Mouse (Mus musculus) intestine, postnatal 0 days (tissue): Measurements from ENCODE around the gene Nucb1. TPM values are rescaled to one million over a fixed set of nuclear protein-coding genes. Genes with fewer than 3 reads are reported as not detected.

ENCODE experiments used
- ATAC-seq: fragments of 200-750 bp; cut with Nextera tagmentation; 2 replicates; pipeline ENCODE4 v1.8.0; 2017; ENCODE audit warnings: mild to moderate bottlenecking, moderate TSS enrichment, moderate library complexity
- H3K27ac ChIP-seq: fragments of 300-500 bp; sonication (generic); 2 replicates; pipeline ENCODE4 v1.5.1; 2014; ENCODE audit warnings: mild to moderate bottlenecking, low read depth, low read length, moderate library complexity
- H3K27me3 ChIP-seq: fragments of 300-500 bp; sonication (generic); replicated peaks from 2 replicates; pipeline ENCODE4 v1.6.1; 2014; ENCODE audit warnings: low read length, mixed read lengths; ENCODE audit not compliant: control insufficient read depth, insufficient read depth
- H3K36me3 ChIP-seq: fragments of 300-500 bp; sonication (generic); 2 replicates; pipeline ENCODE4 v1.6.1; 2014; ENCODE audit warnings: mild to moderate bottlenecking, moderate library complexity; ENCODE audit not compliant: control insufficient read depth, insufficient read depth
- H3K4me1 ChIP-seq: fragments of 300-500 bp; sonication (generic); replicated peaks from 2 replicates; pipeline ENCODE4 v1.6.1; 2014; ENCODE audit warnings: antibody characterized with exemption, low read length, mixed read lengths; ENCODE audit not compliant: control insufficient read depth, insufficient read depth
- H3K4me2 ChIP-seq: fragments of 300-500 bp; sonication (generic); replicated peaks from 2 replicates; pipeline ENCODE4 v1.6.1; 2014; ENCODE audit warnings: low read depth, mild to moderate bottlenecking, moderate library complexity
- H3K4me3 ChIP-seq: fragments of 300-500 bp; sonication (generic); 2 replicates; pipeline ENCODE4 v1.5.1; 2014; ENCODE audit warnings: low read depth, low read length
- H3K9ac ChIP-seq: fragments of 300-500 bp; sonication (generic); 2 replicates; pipeline ENCODE4 v1.6.1; 2014; ENCODE audit warnings: mild to moderate bottlenecking, low read depth, low read length
- H3K9me3 ChIP-seq: fragments of 300-500 bp; sonication (generic); 2 replicates; pipeline ENCODE4 v1.6.1; 2016; ENCODE audit warnings: mixed run types; ENCODE audit not compliant: control insufficient read depth
- CTCF ChIP-seq: sonication (generic); IDR thresholded peaks from 2 replicates; pipeline ENCODE4 v1.5.1; 2016; ENCODE audit warnings: low read depth, mild to moderate bottlenecking, control low read depth, antibody characterized with exemption, moderate library complexity
- WGBS: fragments of 180-500 bp; shearing (Covaris S2); extraction: QIAGEN DNeasy Blood & Tissue Kit; methylation state at CpG from one replicate; pipeline ENCODE4 v1.1.7; 2014; 5-methylcytosine and 5-hydroxymethylcytosine counted together
- polyA plus RNA-seq: library from polyadenylated mRNA; unstranded; fragments of >200 nt; fragmentation: Nextera tagmentation; extraction: Ambion mirVana; gene quantifications from 2 replicates; pipeline ENCODE4 v1.2.1, GENCODE M21; 2015

Gene Nucb1
- polyA plus RNA-seq, 1 experiment from 2014 or later = 199 TPM

- H3K9me3 ChIP-seq = no peaks in the 10 kb centered on the region
- H3K9ac ChIP-seq = no peak overlapping the region
- no peaks in the 10 kb centered on the region for H3K27me3 ChIP-seq
- WGBS = 28% methylated on average over 16 of the region's 16 CpGs
- no peak for TF ChIP-seq CTCF
- no peak for ATAC-seq
- H3K4me3 ChIP-seq = no peak overlapping the region
- no peaks in the 10 kb centered on the region for H3K36me3 ChIP-seq
- H3K27ac ChIP-seq = no peak overlapping the region
- no peaks in the 10 kb centered on the region for H3K4me1 ChIP-seq
- H3K4me2 ChIP-seq = 0 out of 2 replicates have a peak overlapping the region, but pooled peaks have one; percentile 21
Observed at GRCm38 (mm10) chr7:45515436-45515835, 5.2 kb upstream of the Nucb1 start.

- Histone ChIP-seq H3K9ac (no peak overlapping the region), H3K27ac (no peak overlapping the region)
- no peak for ATAC-seq
Observed at GRCm38 (mm10) chr7:45514411-45514810, 4.2 kb upstream of the Nucb1 start.

DNA sequence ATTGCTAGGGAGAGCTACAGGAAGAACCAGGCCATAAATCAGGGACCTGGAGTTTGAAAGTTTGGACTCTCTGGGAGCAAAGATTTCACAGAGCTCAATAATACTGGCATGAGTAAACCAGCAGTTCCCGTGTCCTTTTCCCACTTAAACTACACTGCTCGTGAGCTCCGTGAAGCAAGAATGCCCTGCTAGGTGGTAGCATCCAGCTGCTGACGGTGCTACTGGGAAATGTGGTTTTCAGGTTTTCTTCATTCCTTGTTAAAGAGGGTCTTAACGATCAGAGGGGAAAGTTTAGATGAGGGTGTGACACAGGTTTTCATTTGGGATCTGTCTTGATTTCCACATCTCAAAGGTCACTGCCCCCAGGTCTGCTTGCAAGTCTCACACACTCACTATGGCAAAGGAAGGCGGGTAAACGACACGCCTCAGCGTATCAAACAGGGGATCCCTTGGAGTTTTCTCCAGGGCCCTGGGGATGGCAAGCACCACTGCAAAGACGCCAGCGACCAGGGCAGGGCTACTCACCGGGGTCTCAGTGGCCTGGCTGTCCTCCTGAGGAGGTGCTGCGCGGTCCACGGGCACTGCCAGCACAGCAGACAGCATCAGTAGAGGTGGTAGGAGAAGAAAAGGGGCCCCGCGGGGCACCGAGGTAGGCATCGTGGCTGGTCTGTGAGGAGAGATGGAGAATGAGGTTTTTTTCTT is 874 bp downstream of the Nucb1 start:
- H3K36me3 ChIP-seq = peaks cover 11% of the 10 kb centered on the region; the same call in 1 of the 2 replicates
- peak; percentile 11; the same call in 1 of the 2 replicates for ATAC-seq
- peak overlapping the region; percentile 67 for H3K4me3 ChIP-seq
- H3K9ac ChIP-seq = peak overlapping the region; percentile 70
- no peaks in the 10 kb centered on the region for H3K9me3 ChIP-seq
- H3K4me2 ChIP-seq = peak overlapping the region; percentile 87
- no peak for TF ChIP-seq CTCF
- 0 out of 2 replicates have a peak, but pooled peaks cover 14% of the 10 kb centered on the region for H3K4me1 ChIP-seq
- WGBS = 14% methylated on average over 19 of the region's 19 CpGs
- H3K27ac ChIP-seq = peak overlapping the region; percentile 87
- H3K27me3 ChIP-seq = no peaks in the 10 kb centered on the region

More at GRCm38 (mm10) chr7:45514411-45514810, 4.2 kb upstream of the Nucb1 start:
- H3K9me3 ChIP-seq = no peaks in the 10 kb centered on the region
- H3K27me3 ChIP-seq = no peaks in the 10 kb centered on the region
- 0 out of 2 replicates have a peak, but pooled peaks cover 2% of the 10 kb centered on the region for H3K4me1 ChIP-seq
- 88% methylated on average over 7 of the region's 7 CpGs for WGBS
- H3K4me2 ChIP-seq = no peak overlapping the region
- H3K36me3 ChIP-seq = no peaks in the 10 kb centered on the region
- H3K4me3 ChIP-seq = no peak overlapping the region
- no peak for TF ChIP-seq CTCF

DNA sequence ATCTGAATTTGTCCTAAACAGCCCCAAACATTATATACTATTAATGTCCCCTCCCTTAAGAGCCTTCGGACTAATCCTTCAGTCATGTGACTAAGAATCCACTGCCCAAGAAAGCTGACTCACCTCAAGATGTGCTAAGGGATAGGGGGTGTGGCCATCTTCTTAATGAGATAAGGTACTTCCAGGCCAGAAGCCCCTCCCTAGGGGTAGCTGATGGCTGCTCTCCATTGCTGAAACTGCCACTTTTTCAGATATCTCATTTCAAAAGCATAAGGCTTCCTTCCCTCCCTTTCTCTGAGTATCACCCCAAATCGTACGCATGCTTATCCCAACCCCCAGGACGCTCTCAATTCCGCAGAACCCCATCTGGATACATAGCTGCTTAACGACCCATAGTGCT is 1.6 kb downstream of the Nucb1 start:
- Histone ChIP-seq H3K4me2 (peak overlapping the region; percentile 87), H3K27me3 (no peaks in the 10 kb centered on the region), H3K9me3 (no peaks in the 10 kb centered on the region), H3K27ac (peak overlapping the region; percentile 87), H3K4me3 (0 out of 2 replicates have a peak overlapping the region, but pooled peaks have one; percentile 67), H3K36me3 (peaks cover 14% of the 10 kb centered on the region; the same call in 1 of the 2 replicates), H3K4me1 (0 out of 2 replicates have a peak, but pooled peaks cover 14% of the 10 kb centered on the region), H3K9ac (no peak overlapping the region)
- 60% methylated on average over 6 of the region's 6 CpGs for WGBS
- no peak for TF ChIP-seq CTCF
- ATAC-seq = 0 out of 2 replicates have a peak, but pooled peaks have one; percentile 12

DNA sequence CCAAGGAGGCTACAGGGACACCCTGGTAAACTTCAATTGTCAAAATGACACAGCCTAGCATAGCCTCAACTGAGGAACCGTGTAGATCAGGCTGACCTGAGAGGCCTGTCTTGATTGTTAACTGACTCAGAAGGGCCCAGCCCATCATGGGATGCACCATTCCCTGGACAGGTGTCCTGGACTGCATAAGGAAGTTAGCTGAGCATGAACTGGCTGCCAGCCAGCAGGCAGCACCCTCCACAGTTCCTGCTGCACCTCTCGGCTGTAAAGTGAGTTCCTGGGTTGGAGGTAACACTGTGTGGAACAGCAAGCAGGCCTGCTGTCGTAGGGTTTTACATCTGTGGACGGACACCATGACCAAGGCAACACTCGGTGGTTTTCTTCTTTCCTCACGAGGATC is 2.6 kb downstream of the Nucb1 start:
- Histone ChIP-seq H3K4me1 (0 out of 2 replicates have a peak, but pooled peaks cover 14% of the 10 kb centered on the region), H3K9ac (no peak overlapping the region), H3K9me3 (no peaks in the 10 kb centered on the region), H3K4me3 (no peak overlapping the region), H3K36me3 (peaks cover 24% of the 10 kb centered on the region; the same call in 1 of the 2 replicates), H3K4me2 (peak overlapping the region; percentile 87; the same call in 1 of the 2 replicates), H3K27me3 (no peaks in the 10 kb centered on the region), H3K27ac (peak overlapping the region; percentile 87)
- no peak for TF ChIP-seq CTCF
- WGBS = 32% methylated on average over 6 of the region's 6 CpGs
- ATAC-seq = peak; percentile 67

DNA sequence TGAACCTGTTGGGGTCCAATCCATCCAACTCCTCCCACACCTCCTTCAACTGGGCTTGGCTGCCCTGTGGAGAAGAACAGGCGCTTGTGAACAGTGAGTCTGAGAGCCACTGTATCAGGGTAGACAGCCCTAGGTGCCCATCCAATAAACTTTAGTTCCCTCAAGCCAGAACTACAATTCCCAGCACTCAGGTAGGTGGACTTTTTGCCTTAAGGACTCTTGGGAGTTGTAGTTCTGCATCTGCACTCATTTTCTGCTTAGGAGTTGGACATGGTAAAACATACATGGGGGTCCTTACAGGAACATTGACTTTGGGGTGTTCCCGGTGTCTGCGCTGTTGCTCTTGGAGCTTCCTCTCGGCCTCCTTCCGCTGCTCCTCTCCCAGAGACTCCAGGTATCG is 11.8 kb downstream of the Nucb1 start:
- H3K4me3 ChIP-seq = no peak overlapping the region
- no peaks in the 10 kb centered on the region for H3K4me1 ChIP-seq
- no peaks in the 10 kb centered on the region for H3K9me3 ChIP-seq
- no peak overlapping the region for H3K4me2 ChIP-seq
- H3K36me3 ChIP-seq = peaks cover 85% of the 10 kb centered on the region
- no peak for ATAC-seq
- no peak for TF ChIP-seq CTCF
- WGBS = 95% methylated on average over 6 of the region's 6 CpGs
- no peak overlapping the region for H3K27ac ChIP-seq
- H3K27me3 ChIP-seq = no peaks in the 10 kb centered on the region
- H3K9ac ChIP-seq = no peak overlapping the region
